In genomic region chr5:139592850-139593249, GRCm38 (mm10) we compare ENCODE assay signal across 24 mouse cellular contexts. TPM values are rescaled to one million over a fixed set of nuclear protein-coding genes. Genes with fewer than 3 reads are reported as not detected.
DNase-seq lines count a peak whose midpoint lies in the region; ATAC-seq and TF ChIP-seq lines count a peak whose summit lies in the region.
"Had no signal": no experiment of that assay in that cellular context is flagged by ENCODE, and none has a peak within 500 bp of the region (broad histone marks: within the 10 kb centered on the region; RNA-seq: fewer than 3 reads in every experiment).

No protein-coding gene starts in this region.

- H3K9ac ChIP-seq in hindbrain, embryonic 11.5 days (ENCODE audit: low read depth, low read length): no peak overlapping the region
- no peak overlapping the region for H3K9ac ChIP-seq in hindbrain, embryonic 14.5 days
- H3K9ac ChIP-seq in kidney, embryonic 15.5 days: no peak overlapping the region
- no peak overlapping the region for H3K9ac ChIP-seq in midbrain, embryonic 13.5 days (replicated peaks)
- H3K9ac ChIP-seq in midbrain, postnatal 0 days (replicated peaks; ENCODE audit: low read length, poor library complexity, severe bottlenecking): no peak overlapping the region
- H3K9ac ChIP-seq: forebrain, embryonic 15.5 days; heart, embryonic 12.5 days; heart, embryonic 15.5 days; hindbrain, embryonic 15.5 days had no signal

- peaks cover 5% of the 10 kb centered on the region for H3K4me1 ChIP-seq in hindbrain, embryonic 11.5 days (replicated peaks; ENCODE audit: control insufficient read depth, insufficient read depth, low read length)
- H3K4me1 ChIP-seq in hindbrain, embryonic 14.5 days (replicated peaks; ENCODE audit: control insufficient read depth, insufficient read depth, low read length): peaks cover 16% of the 10 kb centered on the region
- peaks cover 35% of the 10 kb centered on the region for H3K4me1 ChIP-seq in kidney, embryonic 15.5 days
- no peaks in the 10 kb centered on the region for H3K4me1 ChIP-seq in kidney, adult 2 months (ENCODE audit: control insufficient read depth, insufficient read depth, low read length)
- peaks cover 23% of the 10 kb centered on the region for H3K4me1 ChIP-seq in midbrain, embryonic 13.5 days (replicated peaks)
- H3K4me1 ChIP-seq in midbrain, postnatal 0 days (ENCODE audit: insufficient read depth, low read length): peaks cover 3% of the 10 kb centered on the region; the same call in 1 of the 2 replicates
- H3K4me1 ChIP-seq: heart, embryonic 15.5 days had no signal

- 0 out of 2 replicates have a peak, but pooled peaks have one; percentile 43 for ATAC-seq in hindbrain, embryonic 11.5 days (ENCODE audit: low FRiP score)
- ATAC-seq in hindbrain, embryonic 14.5 days (ENCODE audit: low FRiP score): no peak
- no peak for ATAC-seq in kidney, embryonic 15.5 days (replicated peaks; ENCODE audit: low FRiP score)
- no peak for ATAC-seq in midbrain, embryonic 13.5 days
- no peak for ATAC-seq in midbrain, postnatal 0 days (ENCODE audit: low FRiP score)
- ATAC-seq: CD4-positive, CD25-positive, alpha-beta regulatory T cell, adult 4 months; forebrain, embryonic 15.5 days had no signal

- no peak overlapping the region for H3K27ac ChIP-seq in hindbrain, embryonic 11.5 days (ENCODE audit: low read depth, low read length)
- no peak overlapping the region for H3K27ac ChIP-seq in hindbrain, embryonic 14.5 days
- H3K27ac ChIP-seq in kidney, embryonic 15.5 days: peak overlapping the region; percentile 67
- no peak overlapping the region for H3K27ac ChIP-seq in kidney, adult 2 months (ENCODE audit: insufficient read depth, low read depth, low read length)
- H3K27ac ChIP-seq in midbrain, embryonic 13.5 days: 0 out of 2 replicates have a peak overlapping the region, but pooled peaks have one; percentile 56
- no peak overlapping the region for H3K27ac ChIP-seq in midbrain, postnatal 0 days (ENCODE audit: low read depth, low read length)
- H3K27ac ChIP-seq: forebrain, embryonic 15.5 days; heart, embryonic 15.5 days; hindbrain, embryonic 10.5 days; hindbrain, embryonic 15.5 days had no signal

- H3K36me3 ChIP-seq in hindbrain, embryonic 11.5 days (ENCODE audit: control insufficient read depth, insufficient read depth, low read length): no peaks in the 10 kb centered on the region
- no peaks in the 10 kb centered on the region for H3K36me3 ChIP-seq in hindbrain, embryonic 14.5 days (replicated peaks; ENCODE audit: control insufficient read depth, insufficient read depth)
- no peaks in the 10 kb centered on the region for H3K36me3 ChIP-seq in kidney, embryonic 15.5 days
- no peaks in the 10 kb centered on the region for H3K36me3 ChIP-seq in kidney, adult 2 months (ENCODE audit: control insufficient read depth, insufficient read depth, low read length)
- no peaks in the 10 kb centered on the region for H3K36me3 ChIP-seq in midbrain, embryonic 13.5 days
- no peaks in the 10 kb centered on the region for H3K36me3 ChIP-seq in midbrain, postnatal 0 days (ENCODE audit: insufficient read depth, low read length)
- H3K36me3 ChIP-seq: forebrain, embryonic 15.5 days; heart, embryonic 12.5 days; heart, embryonic 15.5 days; hindbrain, embryonic 10.5 days; hindbrain, embryonic 15.5 days had no signal

- no peaks in the 10 kb centered on the region for H3K9me3 ChIP-seq in hindbrain, embryonic 11.5 days (ENCODE audit: control insufficient read depth, low read length)
- H3K9me3 ChIP-seq in hindbrain, embryonic 14.5 days (ENCODE audit: control insufficient read depth, low read length): no peaks in the 10 kb centered on the region
- no peaks in the 10 kb centered on the region for H3K9me3 ChIP-seq in kidney, embryonic 15.5 days (replicated peaks)
- H3K9me3 ChIP-seq in midbrain, embryonic 13.5 days: no peaks in the 10 kb centered on the region
- no peaks in the 10 kb centered on the region for H3K9me3 ChIP-seq in midbrain, postnatal 0 days (ENCODE audit: low read length)
- H3K9me3 ChIP-seq: forebrain, embryonic 15.5 days; heart, embryonic 12.5 days; heart, embryonic 15.5 days; hindbrain, embryonic 15.5 days had no signal

- no peak overlapping the region for H3K4me3 ChIP-seq in hindbrain, embryonic 11.5 days (ENCODE audit: low read depth, low read length)
- no peak overlapping the region for H3K4me3 ChIP-seq in hindbrain, embryonic 14.5 days (replicated peaks; ENCODE audit: low read length)
- H3K4me3 ChIP-seq in kidney, embryonic 15.5 days (replicated peaks): no peak overlapping the region
- H3K4me3 ChIP-seq in kidney, adult 2 months (ENCODE audit: insufficient read depth, low read depth, low read length): no peak overlapping the region
- no peak overlapping the region for H3K4me3 ChIP-seq in midbrain, embryonic 13.5 days (replicated peaks)
- H3K4me3 ChIP-seq in midbrain, postnatal 0 days (ENCODE audit: low read depth, low read length): no peak overlapping the region
- H3K4me3 ChIP-seq: forebrain, embryonic 15.5 days; heart, embryonic 12.5 days; heart, embryonic 15.5 days; hindbrain, embryonic 10.5 days; hindbrain, embryonic 15.5 days had no signal

- no peak overlapping the region for H3K4me2 ChIP-seq in hindbrain, embryonic 11.5 days (replicated peaks; ENCODE audit: low read depth, low read length)
- no peak overlapping the region for H3K4me2 ChIP-seq in hindbrain, embryonic 14.5 days (replicated peaks)
- H3K4me2 ChIP-seq in kidney, embryonic 15.5 days: no peak overlapping the region
- H3K4me2 ChIP-seq in midbrain, embryonic 13.5 days (replicated peaks): no peak overlapping the region
- H3K4me2 ChIP-seq in midbrain, postnatal 0 days (ENCODE audit: low read depth, low read length, poor library complexity, severe bottlenecking): no peak overlapping the region
- H3K4me2 ChIP-seq: forebrain, embryonic 15.5 days; heart, embryonic 12.5 days; heart, embryonic 15.5 days; hindbrain, embryonic 15.5 days had no signal

- WGBS in hindbrain, embryonic 11.5 days: 57% methylated on average over 3 of the region's 3 CpGs
- 65% methylated on average over 3 of the region's 3 CpGs for WGBS in hindbrain, embryonic 14.5 days
- 46% methylated on average over 3 of the region's 3 CpGs for WGBS in kidney, embryonic 15.5 days
- WGBS in kidney, adult 2 months: 72% methylated on average over 3 of the region's 3 CpGs
- 71% methylated on average over 3 of the region's 3 CpGs for WGBS in midbrain, embryonic 13.5 days
- WGBS in midbrain, postnatal 0 days: 69% methylated on average over 3 of the region's 3 CpGs

- no peak for TF ChIP-seq CTCF in kidney, adult 2 months (conservative IDR thresholded peaks at IDR 0.05; ENCODE audit: insufficient read depth, insufficient read length, low read depth, low read length)
- no peak for TF ChIP-seq CTCF in midbrain, postnatal 0 days (IDR thresholded peaks at IDR 0.05)

- DNase-seq in hindbrain, embryonic 11.5 days (ENCODE audit: low spot score): no peak
- DNase-seq in hindbrain, embryonic 14.5 days (ENCODE audit: low spot score): no peak
- no peak for DNase-seq in kidney, adult 2 months
- no peak for DNase-seq in midbrain, postnatal 0 days (ENCODE audit: low spot score)
- DNase-seq: adrenal gland, adult 2 months; adrenal gland, postnatal 14 days; cerebellum, adult 11 months; cerebellum, adult 8-10 months; gastrocnemius, postnatal 25 days; heart, adult 18-20 months; heart, postnatal 10 days; heart, postnatal 36 days had no signal

- TF ChIP-seq POLR2A in kidney, adult 2 months (IDR thresholded peaks at IDR 0.05; ENCODE audit: low read depth, low read length): no peak

- peaks cover 28% of the 10 kb centered on the region for H3K27me3 ChIP-seq in hindbrain, embryonic 11.5 days (ENCODE audit: control insufficient read depth, insufficient read depth, low read length)
- H3K27me3 ChIP-seq in hindbrain, embryonic 14.5 days (ENCODE audit: control insufficient read depth, insufficient read depth, low read length): peaks cover 31% of the 10 kb centered on the region
- H3K27me3 ChIP-seq in kidney, embryonic 15.5 days: peaks cover 43% of the 10 kb centered on the region
- no peaks in the 10 kb centered on the region for H3K27me3 ChIP-seq in kidney, adult 2 months (replicated peaks; ENCODE audit: control insufficient read depth, insufficient read depth, low read length)
- H3K27me3 ChIP-seq in midbrain, embryonic 13.5 days: peaks cover 25% of the 10 kb centered on the region
- H3K27me3 ChIP-seq in midbrain, postnatal 0 days (ENCODE audit: insufficient read depth, low read length): no peaks in the 10 kb centered on the region

RNA-seq across cellular contexts. Expression of gene Uncx, which starts 49.6 kb away (rescaled TPM):
- 57.9 and 66.8 TPM in 2 replicates for polyA plus RNA-seq in hindbrain, embryonic 11.5 days (2014; fragmentation: Nextera tagmentation; extraction: Ambion mirVana)
- 25.4 and 31.0 TPM in 2 replicates for polyA plus RNA-seq in hindbrain, embryonic 14.5 days (2014; fragmentation: Nextera tagmentation; extraction: Ambion mirVana)
- 90.8 and 96.1 TPM in 2 replicates for polyA plus RNA-seq in kidney, embryonic 15.5 days (2015; fragmentation: Nextera tagmentation; extraction: Ambion mirVana)
- polyA plus RNA-seq in kidney, adult 2 months (2012; rRNA removed): 1.1 and 1.5 TPM in 2 replicates
- polyA plus RNA-seq in midbrain, embryonic 13.5 days (2015; fragmentation: Nextera tagmentation; extraction: Ambion mirVana): 48.5 and 58.7 TPM in 2 replicates
- total RNA-seq in midbrain, postnatal 0 days (2014; rRNA removed): 21.2 and 24.3 TPM in 2 replicates
- 15.5 and 20.0 TPM in 2 replicates for polyA plus RNA-seq in midbrain, postnatal 0 days (2015; fragmentation: Nextera tagmentation; extraction: Ambion mirVana)
- total RNA-seq: adrenal gland, adult 2 months; adrenal gland, postnatal 14 days; gastrocnemius, adult 8-10 months; gastrocnemius, postnatal 25 days; heart, adult 18-20 months; heart, postnatal 10 days; heart, postnatal 36 days; MEL had no signal
- polyA plus RNA-seq: adrenal gland, adult 2 months; C2C12; CD4-positive, CD25-positive, alpha-beta regulatory T cell, adult 4 months; gonadal fat pad, adult 2 months; heart, embryonic 15.5 days had no signal

Comparison
In these comparisons a context has a peak if more than half of its experiments do, and no peak if none do; other contexts are left out.
1. H3K27ac ChIP-seq: peak in kidney, embryonic 15.5 days (single experiment) and midbrain, embryonic 13.5 days (single experiment); none in hindbrain, embryonic 11.5 days (single experiment), hindbrain, embryonic 14.5 days (single experiment), kidney, adult 2 months (single experiment) and midbrain, postnatal 0 days (single experiment).